Mouse (Mus musculus): Measurements from ENCODE around the gene Efhd1. TPM values are rescaled to one million over a fixed set of nuclear protein-coding genes. Genes with fewer than 3 reads are reported as not detected.

Efhd1 gene
- polyA plus RNA-seq, 1 experiment from 2014 or later = 0.44 TPM

GRCm38 (mm10) chr1:87321071-87321470 is 56.9 kb downstream of the Efhd1 start:
- Histone ChIP-seq H3K36me3 (no peaks in the 10 kb centered on the region), H3K9me3 (peaks cover 13% of the 10 kb centered on the region), H3K27ac (no peak overlapping the region), H3K4me3 (no peak overlapping the region), H3K4me1 (no peaks in the 10 kb centered on the region), H3K27me3 (ENCODE audit: insufficient read depth, poor library complexity, severe bottlenecking) (no peaks in the 10 kb centered on the region)
- no peak for DNase-seq (ENCODE audit: low spot score)
- 5% methylated on average over 1 of the region's 1 CpGs for WGBS

- Histone ChIP-seq H3K4me1 (peaks cover under 1% of the 10 kb centered on the region; the same call in 1 of the 2 replicates), H3K4me3 (no peak overlapping the region), H3K27ac (no peak overlapping the region), H3K9me3 (peaks cover 13% of the 10 kb centered on the region), H3K27me3 (ENCODE audit: insufficient read depth, poor library complexity, severe bottlenecking) (no peaks in the 10 kb centered on the region), H3K36me3 (no peaks in the 10 kb centered on the region)
- 80% methylated on average over 3 of the region's 3 CpGs for WGBS
- DNase-seq (ENCODE audit: low spot score) = no peak
Observed at GRCm38 (mm10) chr1:87322778-87323177, 58.6 kb downstream of the Efhd1 start.

- no peak overlapping the region for H3K4me3 ChIP-seq
- DNase-seq (ENCODE audit: low spot score) = no peak
- no peaks in the 10 kb centered on the region for H3K27me3 ChIP-seq (ENCODE audit: insufficient read depth, poor library complexity, severe bottlenecking)
- 0 out of 2 replicates have a peak, but pooled peaks cover under 1% of the 10 kb centered on the region for H3K36me3 ChIP-seq
- peaks cover 11% of the 10 kb centered on the region for H3K9me3 ChIP-seq
- peaks cover 9% of the 10 kb centered on the region for H3K4me1 ChIP-seq
- H3K27ac ChIP-seq = no peak overlapping the region
Observed at GRCm38 (mm10) chr1:87324649-87325048, 60.5 kb downstream of the Efhd1 start.

GRCm38 (mm10) chr1:87326742-87327163 is 62.6 kb downstream of the Efhd1 start, which contains the start of gene Gigyf2:
Gene Gigyf2 (plus strand): TSS chr1:87326998.
- Histone ChIP-seq H3K4me1 (peaks cover 9% of the 10 kb centered on the region), H3K27ac (peak within 1 kb of the TSS; percentile 97), H3K27me3 (ENCODE audit: insufficient read depth, poor library complexity, severe bottlenecking) (no peaks in the 10 kb centered on the region), H3K36me3 (peaks cover 5% of the 10 kb centered on the region; the same call in 1 of the 2 replicates), H3K9me3 (no peaks in the 10 kb centered on the region), H3K4me3 (peak within 1 kb of the TSS; percentile 97)
- peak; percentile 99 for DNase-seq (ENCODE audit: low spot score)
- 1% methylated on average over 34 of the region's 36 CpGs for WGBS

- peak; percentile 86 for DNase-seq (ENCODE audit: low spot score)
- peak overlapping the region; percentile 97 for H3K27ac ChIP-seq
- WGBS = under 1% methylated on average over 52 of the region's 53 CpGs
- peak overlapping the region; percentile 97 for H3K4me3 ChIP-seq
- peaks cover 6% of the 10 kb centered on the region; the same call in 1 of the 2 replicates for H3K36me3 ChIP-seq
- peaks cover 9% of the 10 kb centered on the region for H3K4me1 ChIP-seq
- H3K9me3 ChIP-seq = no peaks in the 10 kb centered on the region
- H3K27me3 ChIP-seq (ENCODE audit: insufficient read depth, poor library complexity, severe bottlenecking) = no peaks in the 10 kb centered on the region
Observed at GRCm38 (mm10) chr1:87327165-87327861, 63.1 kb downstream of the Efhd1 start.

- DNase-seq (ENCODE audit: low spot score) = no peak
- no peaks in the 10 kb centered on the region for H3K9me3 ChIP-seq
- H3K36me3 ChIP-seq = peaks cover 41% of the 10 kb centered on the region
- WGBS = 93% methylated on average over 4 of the region's 4 CpGs
- peaks cover 9% of the 10 kb centered on the region for H3K4me1 ChIP-seq
- H3K27ac ChIP-seq = no peak overlapping the region
- H3K27me3 ChIP-seq (ENCODE audit: insufficient read depth, poor library complexity, severe bottlenecking) = no peaks in the 10 kb centered on the region
- H3K4me3 ChIP-seq = no peak overlapping the region
Observed at GRCm38 (mm10) chr1:87331774-87332173, 67.6 kb downstream of the Efhd1 start.

- DNase-seq (ENCODE audit: low spot score) = no peak
- H3K36me3 ChIP-seq = 0 out of 2 replicates have a peak, but pooled peaks cover 12% of the 10 kb centered on the region
- H3K27ac ChIP-seq = no peak overlapping the region
- 77% methylated on average over 2 of the region's 2 CpGs for WGBS
- no peaks in the 10 kb centered on the region for H3K27me3 ChIP-seq (ENCODE audit: insufficient read depth, poor library complexity, severe bottlenecking)
- no peaks in the 10 kb centered on the region for H3K4me1 ChIP-seq
- no peaks in the 10 kb centered on the region for H3K9me3 ChIP-seq
- H3K4me3 ChIP-seq = no peak overlapping the region
Observed at GRCm38 (mm10) chr1:87350576-87350975, 86.4 kb downstream of the Efhd1 start.

- Histone ChIP-seq H3K36me3 (peaks cover 14% of the 10 kb centered on the region), H3K9me3 (no peaks in the 10 kb centered on the region), H3K4me1 (no peaks in the 10 kb centered on the region), H3K4me3 (no peak overlapping the region), H3K27me3 (ENCODE audit: insufficient read depth, poor library complexity, severe bottlenecking) (no peaks in the 10 kb centered on the region), H3K27ac (no peak overlapping the region)
- DNase-seq (ENCODE audit: low spot score) = no peak
- WGBS = 82% methylated on average over 1 of the region's 1 CpGs
Observed at GRCm38 (mm10) chr1:87360276-87360675, 96.1 kb downstream of the Efhd1 start.

Other genes starting within 250 kb of the Efhd1 start
- gene Alppl2, start 174.4 kb upstream of the Efhd1 start, polyA plus RNA-seq (2016; fragmentation: Nextera tagmentation; extraction: Ambion mirVana) = not detected in 2 replicates
- gene Alpi, start 162.8 kb upstream of the Efhd1 start, polyA plus RNA-seq (2016; fragmentation: Nextera tagmentation; extraction: Ambion mirVana) = not detected in 2 replicates
- not detected in 2 replicates for gene Akp3, start 139.4 kb upstream of the Efhd1 start, polyA plus RNA-seq (2016; fragmentation: Nextera tagmentation; extraction: Ambion mirVana)
- gene Ecel1, start 107.8 kb upstream of the Efhd1 start, polyA plus RNA-seq (2016; fragmentation: Nextera tagmentation; extraction: Ambion mirVana) = 0.09 and 0.10 TPM in 2 replicates
- gene Prss56, start 81.0 kb upstream of the Efhd1 start, polyA plus RNA-seq (2016; fragmentation: Nextera tagmentation; extraction: Ambion mirVana) = not detected in 2 replicates
- 0.09 and 0.13 TPM in 2 replicates for gene Chrnd, start 73.8 kb upstream of the Efhd1 start, polyA plus RNA-seq (2016; fragmentation: Nextera tagmentation; extraction: Ambion mirVana)
- gene Chrng, start 59.7 kb upstream of the Efhd1 start, polyA plus RNA-seq (2016; fragmentation: Nextera tagmentation; extraction: Ambion mirVana) = 0.34 and 0.96 TPM in 2 replicates
- gene Eif4e2, start 50.4 kb upstream of the Efhd1 start, polyA plus RNA-seq (2016; fragmentation: Nextera tagmentation; extraction: Ambion mirVana) = 153 and 174 TPM in 2 replicates
- 33.0 and 38.2 TPM in 2 replicates for gene Gigyf2, start 62.6 kb downstream of the Efhd1 start, polyA plus RNA-seq (2016; fragmentation: Nextera tagmentation; extraction: Ambion mirVana)
- gene Kcnj13, start 130.4 kb downstream of the Efhd1 start, polyA plus RNA-seq (2016; fragmentation: Nextera tagmentation; extraction: Ambion mirVana) = 0.70 and 1.0 TPM in 2 replicates
- not detected in 2 replicates for gene Snorc, start 205.9 kb downstream of the Efhd1 start, polyA plus RNA-seq (2016; fragmentation: Nextera tagmentation; extraction: Ambion mirVana)
- 0.18 TPM in 1 of 2 replicates, not detected in the other for gene Neu2, start 245.5 kb downstream of the Efhd1 start, polyA plus RNA-seq (2016; fragmentation: Nextera tagmentation; extraction: Ambion mirVana)